Mouse (Mus musculus): ENCODE results near the gene Fgfbp1. TPM values are rescaled to one million over a fixed set of nuclear protein-coding genes. Genes with fewer than 3 reads are reported as not detected.

The Fgfbp1 gene
- 0.80 and 0.97 TPM in 2 replicates for polyA plus RNA-seq (2016; fragmentation: Nextera tagmentation; extraction: Ambion mirVana)

GRCm38 (mm10) chr5:43981620-43982019 lies at the start of gene Fgfbp1:
TSS of gene Fgfbp1 (minus strand) at chr5:43981779.
- H3K27me3 ChIP-seq: no peaks in the 10 kb centered on the region
- WGBS: 58% methylated on average over 4 of the region's 4 CpGs
- H3K4me3 ChIP-seq: no peak within 1 kb of the TSS
- H3K9me3 ChIP-seq: no peaks in the 10 kb centered on the region
- no peaks in the 10 kb centered on the region for H3K36me3 ChIP-seq
- no peak within 1 kb of the TSS for H3K9ac ChIP-seq (replicated peaks)
- ATAC-seq (ENCODE audit: low FRiP score, low read depth): no peak
- H3K27ac ChIP-seq (replicated peaks): no peak within 1 kb of the TSS
- no peak within 1 kb of the TSS for H3K4me2 ChIP-seq (replicated peaks)
- H3K4me1 ChIP-seq: 0 out of 2 replicates have a peak, but pooled peaks cover under 1% of the 10 kb centered on the region

GRCm38 (mm10) chr5:43998295-43998989 lies 16.9 kb upstream of the Fgfbp1 start:
- ATAC-seq (ENCODE audit: low FRiP score, low read depth): no peak
- H3K36me3 ChIP-seq: peaks cover 63% of the 10 kb centered on the region

GRCm38 (mm10) chr5:43997626-43998025 lies 16.0 kb upstream of the Fgfbp1 start:
- no peak overlapping the region for H3K4me2 ChIP-seq (replicated peaks)
- no peaks in the 10 kb centered on the region for H3K9me3 ChIP-seq
- WGBS: 92% methylated on average over 8 of the region's 8 CpGs
- H3K27me3 ChIP-seq: no peaks in the 10 kb centered on the region
- H3K9ac ChIP-seq (replicated peaks): no peak overlapping the region
- H3K36me3 ChIP-seq: peaks cover 55% of the 10 kb centered on the region
- H3K4me3 ChIP-seq: no peak overlapping the region
- H3K4me1 ChIP-seq: no peaks in the 10 kb centered on the region
- ATAC-seq (ENCODE audit: low FRiP score, low read depth): no peak
- no peak overlapping the region for H3K27ac ChIP-seq (replicated peaks)

More at GRCm38 (mm10) chr5:43998295-43998989, 16.9 kb upstream of the Fgfbp1 start:
- no peak overlapping the region for H3K27ac ChIP-seq (replicated peaks)
- no peak overlapping the region for H3K4me2 ChIP-seq (replicated peaks)
- 93% methylated on average over 9 of the region's 9 CpGs for WGBS
- no peaks in the 10 kb centered on the region for H3K9me3 ChIP-seq
- H3K4me1 ChIP-seq: no peaks in the 10 kb centered on the region
- no peak overlapping the region for H3K9ac ChIP-seq (replicated peaks)
- H3K4me3 ChIP-seq: no peak overlapping the region
- no peaks in the 10 kb centered on the region for H3K27me3 ChIP-seq

GRCm38 (mm10) chr5:43996162-43996561 lies 14.6 kb upstream of the Fgfbp1 start:
- no peak overlapping the region for H3K4me2 ChIP-seq (replicated peaks)
- peaks cover 40% of the 10 kb centered on the region for H3K36me3 ChIP-seq
- H3K4me1 ChIP-seq: no peaks in the 10 kb centered on the region
- no peaks in the 10 kb centered on the region for H3K9me3 ChIP-seq
- H3K4me3 ChIP-seq: no peak overlapping the region
- H3K27me3 ChIP-seq: no peaks in the 10 kb centered on the region
- ATAC-seq (ENCODE audit: low FRiP score, low read depth): no peak
- WGBS: 89% methylated on average over 4 of the region's 4 CpGs
- H3K9ac ChIP-seq (replicated peaks): no peak overlapping the region
- no peak overlapping the region for H3K27ac ChIP-seq (replicated peaks)

- H3K4me3 ChIP-seq: no peak overlapping the region
- H3K27me3 ChIP-seq: no peaks in the 10 kb centered on the region
- H3K9me3 ChIP-seq: no peaks in the 10 kb centered on the region
- no peak overlapping the region for H3K9ac ChIP-seq (replicated peaks)
- WGBS: 95% methylated on average over 2 of the region's 2 CpGs
- ATAC-seq (ENCODE audit: low FRiP score, low read depth): no peak
- peaks cover 32% of the 10 kb centered on the region for H3K36me3 ChIP-seq
- H3K4me1 ChIP-seq: no peaks in the 10 kb centered on the region
- H3K27ac ChIP-seq (replicated peaks): no peak overlapping the region
- no peak overlapping the region for H3K4me2 ChIP-seq (replicated peaks)
Observed at GRCm38 (mm10) chr5:43994981-43995380, 13.4 kb upstream of the Fgfbp1 start.

- ATAC-seq (ENCODE audit: low FRiP score, low read depth): no peak; the same call in 1 of the 2 replicates
- no peaks in the 10 kb centered on the region for H3K9me3 ChIP-seq
- no peaks in the 10 kb centered on the region; the same call in 1 of the 2 replicates for H3K36me3 ChIP-seq
- H3K27me3 ChIP-seq: no peaks in the 10 kb centered on the region
- no peak overlapping the region for H3K27ac ChIP-seq (replicated peaks)
- no peak overlapping the region for H3K4me3 ChIP-seq
- 0 out of 2 replicates have a peak, but pooled peaks cover 4% of the 10 kb centered on the region for H3K4me1 ChIP-seq
- no peak overlapping the region for H3K4me2 ChIP-seq (replicated peaks)
- WGBS: 57% methylated on average over 6 of the region's 6 CpGs
- no peak overlapping the region for H3K9ac ChIP-seq (replicated peaks)
Observed at GRCm38 (mm10) chr5:43990316-43990715, 8.7 kb upstream of the Fgfbp1 start.

GRCm38 (mm10) chr5:43989017-43989416 lies 7.4 kb upstream of the Fgfbp1 start:
- Histone ChIP-seq H3K27me3 (no peaks in the 10 kb centered on the region), H3K4me3 (no peak overlapping the region), H3K9ac (replicated peaks) (no peak overlapping the region), H3K4me1 (0 out of 2 replicates have a peak, but pooled peaks cover 4% of the 10 kb centered on the region), H3K9me3 (no peaks in the 10 kb centered on the region), H3K4me2 (replicated peaks) (no peak overlapping the region), H3K27ac (replicated peaks) (no peak overlapping the region), H3K36me3 (no peaks in the 10 kb centered on the region)
- 88% methylated on average over 5 of the region's 5 CpGs for WGBS
- ATAC-seq (ENCODE audit: low FRiP score, low read depth): no peak

GRCm38 (mm10) chr5:43986212-43986611 lies 4.6 kb upstream of the Fgfbp1 start:
- no peaks in the 10 kb centered on the region for H3K36me3 ChIP-seq
- 0 out of 2 replicates have a peak, but pooled peaks cover 4% of the 10 kb centered on the region for H3K4me1 ChIP-seq
- H3K4me3 ChIP-seq: no peak overlapping the region
- no peak overlapping the region for H3K4me2 ChIP-seq (replicated peaks)
- H3K27ac ChIP-seq (replicated peaks): no peak overlapping the region
- no peaks in the 10 kb centered on the region for H3K9me3 ChIP-seq
- ATAC-seq (ENCODE audit: low FRiP score, low read depth): no peak
- H3K27me3 ChIP-seq: no peaks in the 10 kb centered on the region
- no peak overlapping the region for H3K9ac ChIP-seq (replicated peaks)

- ATAC-seq (ENCODE audit: low FRiP score, low read depth): no peak
- Histone ChIP-seq H3K9me3 (no peaks in the 10 kb centered on the region), H3K4me1 (0 out of 2 replicates have a peak, but pooled peaks cover 4% of the 10 kb centered on the region), H3K27ac (replicated peaks) (no peak overlapping the region), H3K27me3 (no peaks in the 10 kb centered on the region), H3K4me2 (replicated peaks) (no peak overlapping the region), H3K4me3 (no peak overlapping the region), H3K36me3 (no peaks in the 10 kb centered on the region), H3K9ac (replicated peaks) (no peak overlapping the region)
- 55% methylated on average over 1 of the region's 1 CpGs for WGBS
Observed at GRCm38 (mm10) chr5:43982896-43983295, 1.3 kb upstream of the Fgfbp1 start.

- H3K36me3 ChIP-seq: no peaks in the 10 kb centered on the region
- H3K4me2 ChIP-seq (replicated peaks): no peak overlapping the region
- no peaks in the 10 kb centered on the region for H3K27me3 ChIP-seq
- no peaks in the 10 kb centered on the region for H3K4me1 ChIP-seq
- no peak overlapping the region for H3K9ac ChIP-seq (replicated peaks)
- ATAC-seq (ENCODE audit: low FRiP score, low read depth): no peak
- no peak overlapping the region for H3K4me3 ChIP-seq
- no peaks in the 10 kb centered on the region for H3K9me3 ChIP-seq
- 79% methylated on average over 2 of the region's 2 CpGs for WGBS
- H3K27ac ChIP-seq (replicated peaks): no peak overlapping the region
Observed at GRCm38 (mm10) chr5:43980397-43980796, 1.2 kb downstream of the Fgfbp1 start.

GRCm38 (mm10) chr5:43976821-43977561 lies 4.6 kb downstream of the Fgfbp1 start:
- Histone ChIP-seq H3K27ac (replicated peaks) (no peak overlapping the region), H3K9me3 (no peaks in the 10 kb centered on the region), H3K27me3 (no peaks in the 10 kb centered on the region), H3K4me2 (replicated peaks) (no peak overlapping the region), H3K4me3 (no peak overlapping the region), H3K36me3 (no peaks in the 10 kb centered on the region), H3K9ac (replicated peaks) (no peak overlapping the region), H3K4me1 (no peaks in the 10 kb centered on the region)
- WGBS: 85% methylated on average over 1 of the region's 1 CpGs
- ATAC-seq (ENCODE audit: low FRiP score, low read depth): no peak

GRCm38 (mm10) chr5:43974166-43974565 lies 7.4 kb downstream of the Fgfbp1 start:
- no peak overlapping the region for H3K4me2 ChIP-seq (replicated peaks)
- H3K36me3 ChIP-seq: no peaks in the 10 kb centered on the region
- no peak overlapping the region for H3K27ac ChIP-seq (replicated peaks)
- H3K4me1 ChIP-seq: no peaks in the 10 kb centered on the region
- no peaks in the 10 kb centered on the region for H3K27me3 ChIP-seq
- 87% methylated on average over 6 of the region's 6 CpGs for WGBS
- ATAC-seq (ENCODE audit: low FRiP score, low read depth): no peak
- H3K4me3 ChIP-seq: no peak overlapping the region
- no peak overlapping the region for H3K9ac ChIP-seq (replicated peaks)
- no peaks in the 10 kb centered on the region for H3K9me3 ChIP-seq
